Mouse (Mus musculus) liver, postnatal 0 days (tissue): ENCODE measurements around the gene Mafb.

Experiments used
- CTCF ChIP-seq: sonication (generic); IDR thresholded peaks from 2 replicates; pipeline ENCODE4 v1.5.1; 2016; ENCODE audit warnings: antibody characterized with exemption, low read depth
- EP300 ChIP-seq: IDR thresholded peaks from 2 replicates; pipeline ENCODE4 v1.6.1; 2016; ENCODE audit warnings: antibody characterized with exemption, low read depth, mild to moderate bottlenecking

DNA sequence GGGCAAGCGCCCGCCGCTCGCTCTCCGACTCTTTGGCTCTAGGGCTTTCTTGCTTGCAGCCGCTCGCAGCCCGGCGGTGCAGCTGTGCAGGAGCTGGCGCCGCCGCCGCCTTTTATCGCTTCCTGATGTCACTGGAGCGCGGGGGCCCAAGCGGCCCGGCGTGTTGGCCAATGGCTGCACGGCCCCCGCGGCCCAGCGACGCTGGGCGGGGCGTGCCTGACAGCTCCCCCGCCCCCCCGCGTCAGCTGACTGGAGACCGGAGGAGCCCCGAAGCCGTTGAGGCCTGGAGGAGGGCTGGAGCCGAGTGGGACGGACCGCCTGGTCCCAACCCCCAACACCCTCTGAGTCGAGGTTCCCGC is at the start of gene Mafb:
- no peak for TF ChIP-seq CTCF
- no peak for TF ChIP-seq EP300
